Mouse (Mus musculus) hindbrain, embryonic 10.5 days (tissue): ENCODE data around the gene Borcs6. TPM values are rescaled to one million over a fixed set of nuclear protein-coding genes. Genes with fewer than 3 reads are reported as not detected.

Experiments used
- DNase-seq: peaks from one replicate; pipeline ENCODE4 v3.0.0-alpha.2; 2017; ENCODE audit warnings: low spot score
- H3K27ac ChIP-seq: fragments of 300-500 bp; sonication (generic); 2 replicates; pipeline ENCODE4 v1.5.1; 2016; ENCODE audit warnings: mild to moderate bottlenecking, moderate library complexity
- H3K27me3 ChIP-seq: fragments of 300-500 bp; sonication (generic); 2 replicates; pipeline ENCODE4 v1.6.1; 2016; ENCODE audit warnings: mild to moderate bottlenecking; ENCODE audit not compliant: poor library complexity, insufficient read depth, severe bottlenecking
- H3K36me3 ChIP-seq: fragments of 300-500 bp; sonication (generic); 2 replicates; pipeline ENCODE4 v1.6.1; 2016; ENCODE audit warnings: mild to moderate bottlenecking, moderate library complexity
- H3K4me1 ChIP-seq: fragments of 300-500 bp; sonication (generic); replicated peaks from 2 replicates; pipeline ENCODE4 v1.6.1; 2016; ENCODE audit warnings: mild to moderate bottlenecking
- H3K4me3 ChIP-seq: fragments of 300-500 bp; sonication (generic); 2 replicates; pipeline ENCODE4 v1.5.1; 2016; ENCODE audit warnings: mild to moderate bottlenecking, moderate library complexity
- H3K9me3 ChIP-seq: fragments of 300-500 bp; sonication (generic); 2 replicates; pipeline ENCODE4 v1.6.1; 2016; ENCODE audit warnings: mild to moderate bottlenecking, moderate library complexity
- WGBS: fragments of 180-500 bp; shearing (Covaris S2); methylation state at CpG from one replicate; pipeline ENCODE4 v1.1.7; 2016; 5-methylcytosine and 5-hydroxymethylcytosine counted together
- polyA plus RNA-seq: library from polyadenylated mRNA; unstranded; fragments of >200 nt; fragmentation: Nextera tagmentation; extraction: Ambion mirVana; gene quantifications from 2 replicates; pipeline ENCODE4 v1.2.1, GENCODE M21; 2016

The Borcs6 gene
- polyA plus RNA-seq, 1 experiment from 2014 or later: 12.6 TPM

- no peak overlapping the region for H3K27ac ChIP-seq
Observed at GRCm38 (mm10) chr11:69075764-69076479, 16.4 kb downstream of the Borcs6 start.

GRCm38 (mm10) chr11:69076572-69076971 lies 17.1 kb downstream of the Borcs6 start:
- no peak overlapping the region for H3K4me3 ChIP-seq
- 78% methylated on average over 5 of the region's 5 CpGs for WGBS
- no peaks in the 10 kb centered on the region for H3K9me3 ChIP-seq
- H3K27ac ChIP-seq: no peak overlapping the region
- H3K4me1 ChIP-seq: peaks cover 29% of the 10 kb centered on the region
- no peak for DNase-seq
- no peaks in the 10 kb centered on the region for H3K36me3 ChIP-seq
- no peaks in the 10 kb centered on the region for H3K27me3 ChIP-seq

More at GRCm38 (mm10) chr11:69075764-69076479, 16.4 kb downstream of the Borcs6 start:
- H3K4me1 ChIP-seq: peaks cover 35% of the 10 kb centered on the region
- H3K9me3 ChIP-seq: no peaks in the 10 kb centered on the region
- no peak for DNase-seq
- WGBS: 43% methylated on average over 9 of the region's 9 CpGs
- no peaks in the 10 kb centered on the region for H3K27me3 ChIP-seq
- H3K36me3 ChIP-seq: no peaks in the 10 kb centered on the region
- H3K4me3 ChIP-seq: no peak overlapping the region

GRCm38 (mm10) chr11:69077316-69077715 lies 17.8 kb downstream of the Borcs6 start:
- Histone ChIP-seq H3K4me3 (no peak overlapping the region), H3K4me1 (peaks cover 21% of the 10 kb centered on the region), H3K27me3 (no peaks in the 10 kb centered on the region), H3K36me3 (no peaks in the 10 kb centered on the region), H3K9me3 (no peaks in the 10 kb centered on the region), H3K27ac (no peak overlapping the region)
- WGBS: 86% methylated on average over 9 of the region's 9 CpGs
- DNase-seq: no peak

- WGBS: 79% methylated on average over 6 of the region's 6 CpGs
- H3K4me3 ChIP-seq: no peak overlapping the region
- H3K4me1 ChIP-seq: peaks cover 15% of the 10 kb centered on the region
- no peaks in the 10 kb centered on the region for H3K9me3 ChIP-seq
- H3K27ac ChIP-seq: no peak overlapping the region
- no peak for DNase-seq
- no peaks in the 10 kb centered on the region for H3K27me3 ChIP-seq
- H3K36me3 ChIP-seq: no peaks in the 10 kb centered on the region
Observed at GRCm38 (mm10) chr11:69078041-69078440, 18.5 kb downstream of the Borcs6 start.

GRCm38 (mm10) chr11:69078805-69079438 lies 19.4 kb downstream of the Borcs6 start:
- H3K4me3 ChIP-seq: no peak overlapping the region
- H3K36me3 ChIP-seq: no peaks in the 10 kb centered on the region

GRCm38 (mm10) chr11:69080102-69080854 lies 20.8 kb downstream of the Borcs6 start:
- Histone ChIP-seq H3K9me3 (no peaks in the 10 kb centered on the region), H3K36me3 (no peaks in the 10 kb centered on the region), H3K27me3 (no peaks in the 10 kb centered on the region), H3K27ac (no peak overlapping the region), H3K4me3 (no peak overlapping the region), H3K4me1 (peaks cover 3% of the 10 kb centered on the region; the same call in 1 of the 2 replicates)
- 87% methylated on average over 15 of the region's 15 CpGs for WGBS
- no peak for DNase-seq

More at GRCm38 (mm10) chr11:69078805-69079438, 19.4 kb downstream of the Borcs6 start:
- no peak for DNase-seq
- 80% methylated on average over 5 of the region's 5 CpGs for WGBS
- Histone ChIP-seq H3K27ac (no peak overlapping the region), H3K27me3 (no peaks in the 10 kb centered on the region), H3K4me1 (peaks cover 13% of the 10 kb centered on the region), H3K9me3 (no peaks in the 10 kb centered on the region)

GRCm38 (mm10) chr11:69080855-69081222 lies 21.3 kb downstream of the Borcs6 start:
- Histone ChIP-seq H3K36me3 (no peaks in the 10 kb centered on the region), H3K27ac (no peak overlapping the region), H3K4me1 (peaks cover 3% of the 10 kb centered on the region; the same call in 1 of the 2 replicates), H3K9me3 (no peaks in the 10 kb centered on the region), H3K27me3 (no peaks in the 10 kb centered on the region), H3K4me3 (no peak overlapping the region)
- no peak for DNase-seq
- WGBS: 88% methylated on average over 8 of the region's 8 CpGs

GRCm38 (mm10) chr11:69081613-69082012 lies 22.1 kb downstream of the Borcs6 start:
- Histone ChIP-seq H3K9me3 (no peaks in the 10 kb centered on the region), H3K27me3 (no peaks in the 10 kb centered on the region), H3K27ac (no peak overlapping the region), H3K4me1 (peaks cover 3% of the 10 kb centered on the region; the same call in 1 of the 2 replicates), H3K36me3 (no peaks in the 10 kb centered on the region), H3K4me3 (no peak overlapping the region)
- no peak for DNase-seq
- 89% methylated on average over 7 of the region's 7 CpGs for WGBS

- WGBS: 71% methylated on average over 6 of the region's 6 CpGs
- Histone ChIP-seq H3K27ac (no peak overlapping the region), H3K4me1 (peaks cover 35% of the 10 kb centered on the region), H3K27me3 (no peaks in the 10 kb centered on the region), H3K9me3 (no peaks in the 10 kb centered on the region), H3K36me3 (peaks cover 11% of the 10 kb centered on the region), H3K4me3 (no peak overlapping the region)
- DNase-seq: no peak
Observed at GRCm38 (mm10) chr11:69085608-69086007, 26.1 kb downstream of the Borcs6 start.

GRCm38 (mm10) chr11:69086390-69086789 lies 26.9 kb downstream of the Borcs6 start:
- Histone ChIP-seq H3K9me3 (no peaks in the 10 kb centered on the region), H3K4me3 (no peak overlapping the region), H3K27me3 (no peaks in the 10 kb centered on the region), H3K4me1 (peaks cover 37% of the 10 kb centered on the region), H3K27ac (peak overlapping the region; percentile 71; the same call in 1 of the 2 replicates), H3K36me3 (peaks cover 19% of the 10 kb centered on the region)
- 67% methylated on average over 6 of the region's 6 CpGs for WGBS
- no peak for DNase-seq

- Histone ChIP-seq H3K36me3 (peaks cover 26% of the 10 kb centered on the region), H3K4me3 (no peak overlapping the region; the same call in 1 of the 2 replicates), H3K27me3 (no peaks in the 10 kb centered on the region), H3K27ac (peak overlapping the region; percentile 71), H3K9me3 (no peaks in the 10 kb centered on the region), H3K4me1 (peaks cover 42% of the 10 kb centered on the region)
- no peak for DNase-seq
- 43% methylated on average over 4 of the region's 4 CpGs for WGBS
Observed at GRCm38 (mm10) chr11:69087082-69087481, 27.6 kb downstream of the Borcs6 start.

GRCm38 (mm10) chr11:69087597-69087996 lies 28.1 kb downstream of the Borcs6 start:
- Histone ChIP-seq H3K9me3 (no peaks in the 10 kb centered on the region), H3K4me3 (peak overlapping the region; percentile 100), H3K36me3 (peaks cover 30% of the 10 kb centered on the region), H3K27me3 (no peaks in the 10 kb centered on the region), H3K27ac (peak overlapping the region; percentile 100), H3K4me1 (peaks cover 42% of the 10 kb centered on the region)
- no peak for DNase-seq
- 69% methylated on average over 2 of the region's 2 CpGs for WGBS
